Mouse (Mus musculus): ENCODE data around the gene Pbx1.

- no peak for TF ChIP-seq GATA1 (IDR thresholded peaks at IDR 0.05; ENCODE audit: low read length)
- TF ChIP-seq TAL1 (IDR thresholded peaks at IDR 0.05; ENCODE audit: low read length), result no peak
These were observed 267.1 kb downstream of the Pbx1 start for GRCm38 (mm10) chr1:168164945-168165344.
